Mouse (Mus musculus) stomach, embryonic 14.5 days (tissue): ENCODE measurements around the gene Tssc4. TPM values are rescaled to one million over a fixed set of nuclear protein-coding genes. Genes with fewer than 3 reads are reported as not detected.

Experiments used
- ATAC-seq: fragments of 200-750 bp; cut with Nextera tagmentation; 2 replicates; pipeline ENCODE4 v1.8.0; 2017; ENCODE audit warnings: low read depth, moderate TSS enrichment; ENCODE audit not compliant: insufficient number of reproducible peaks, insufficient read depth, low FRiP score
- H3K27ac ChIP-seq: fragments of 300-500 bp; sonication (generic); 2 replicates; pipeline ENCODE4 v1.5.1; 2014; ENCODE audit warnings: mild to moderate bottlenecking, low read length, moderate library complexity, mixed read lengths
- H3K27me3 ChIP-seq: fragments of 300-500 bp; sonication (generic); 2 replicates; pipeline ENCODE4 v1.6.1; 2014; ENCODE audit warnings: low read length, control low read depth, mixed read lengths; ENCODE audit not compliant: control insufficient read depth, insufficient read depth
- H3K36me3 ChIP-seq: fragments of 300-500 bp; sonication (generic); 2 replicates; pipeline ENCODE4 v1.6.1; 2014; ENCODE audit warnings: mild to moderate bottlenecking, control low read depth, low read length, moderate library complexity, mixed read lengths; ENCODE audit not compliant: control insufficient read depth, insufficient read depth
- H3K4me1 ChIP-seq: fragments of 300-500 bp; sonication (generic); 2 replicates; pipeline ENCODE4 v1.6.1; 2014; ENCODE audit warnings: low read length, control low read depth, mixed read lengths; ENCODE audit not compliant: control insufficient read depth, insufficient read depth
- H3K4me2 ChIP-seq: fragments of 300-500 bp; sonication (generic); replicated peaks from 2 replicates; pipeline ENCODE4 v1.6.1; 2014; ENCODE audit warnings: low read depth, low read length, control low read depth
- H3K4me3 ChIP-seq: fragments of 300-500 bp; sonication (generic); 2 replicates; pipeline ENCODE4 v1.5.1; 2014; ENCODE audit warnings: low read depth, low read length, control low read depth
- H3K9ac ChIP-seq: fragments of 300-500 bp; sonication (generic); replicated peaks from 2 replicates; pipeline ENCODE4 v1.6.1; 2014; ENCODE audit warnings: low read depth, mild to moderate bottlenecking, control low read depth, low read length, moderate library complexity, mixed read lengths
- H3K9me3 ChIP-seq: fragments of 300-500 bp; sonication (generic); 2 replicates; pipeline ENCODE4 v1.6.1; 2016; ENCODE audit warnings: low read depth, low read length, control low read depth; ENCODE audit not compliant: control insufficient read depth
- WGBS: fragments of 180-500 bp; shearing (Covaris S2); extraction: QIAGEN DNeasy Blood & Tissue Kit; methylation state at CpG from one replicate; pipeline ENCODE4 v1.1.7; 2014; 5-methylcytosine and 5-hydroxymethylcytosine counted together
- polyA plus RNA-seq: library from polyadenylated mRNA; unstranded; fragments of >200 nt; fragmentation: Nextera tagmentation; extraction: Ambion mirVana; gene quantifications from 2 replicates; pipeline ENCODE4 v1.2.1, GENCODE M21; 2014

The Tssc4 gene
- polyA plus RNA-seq, 1 experiment from 2014 or later: 61.3 TPM

DNA sequence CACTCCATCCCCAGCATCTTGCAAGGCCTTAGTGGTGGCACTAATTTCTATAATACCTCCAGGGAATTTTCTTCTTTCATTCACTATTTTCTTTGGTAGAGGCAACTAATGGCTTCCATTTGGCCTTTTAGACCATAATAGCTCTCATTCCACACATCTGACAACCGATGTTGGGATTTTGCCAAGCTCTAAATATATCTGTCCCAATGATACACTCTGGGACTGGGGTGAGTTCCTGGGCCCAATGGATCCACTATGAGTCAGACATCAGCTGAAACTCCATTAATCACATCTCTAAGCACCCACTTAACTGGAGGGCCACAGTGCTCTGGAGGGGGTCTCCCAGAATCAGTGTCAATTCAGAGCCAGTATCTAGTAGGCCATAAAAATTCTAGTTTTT, 37.2 kb upstream of the Tssc4 start:
- peaks cover 5% of the 10 kb centered on the region for H3K4me1 ChIP-seq
- WGBS: 71% methylated on average over 1 of the region's 1 CpGs
- no peak overlapping the region for H3K9ac ChIP-seq
- H3K27ac ChIP-seq: no peak overlapping the region
- H3K4me3 ChIP-seq: no peak overlapping the region
- no peak overlapping the region for H3K4me2 ChIP-seq
- no peaks in the 10 kb centered on the region for H3K27me3 ChIP-seq
- ATAC-seq: no peak
- no peaks in the 10 kb centered on the region for H3K36me3 ChIP-seq
- H3K9me3 ChIP-seq: no peaks in the 10 kb centered on the region

DNA sequence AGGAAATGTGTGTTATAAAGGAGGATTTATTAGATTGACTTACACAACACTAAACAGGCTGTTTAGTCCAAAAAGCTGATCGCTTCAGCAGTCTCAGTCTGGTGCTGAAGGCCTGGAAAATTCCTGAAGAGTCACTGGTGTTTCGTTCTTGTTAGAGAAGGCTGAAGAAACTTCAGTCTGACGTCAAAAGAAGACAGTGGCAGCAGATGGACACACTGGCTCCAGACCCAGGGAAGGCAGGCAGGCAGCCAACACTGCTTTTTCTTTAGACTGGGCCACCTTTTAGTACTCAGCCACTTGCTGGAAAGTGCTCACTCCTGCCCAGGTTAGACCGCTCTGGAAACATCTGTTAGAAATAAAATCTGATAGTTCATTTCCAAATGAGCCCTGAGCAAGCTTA, 35.5 kb upstream of the Tssc4 start:
- Histone ChIP-seq H3K4me3 (no peak overlapping the region), H3K27me3 (no peaks in the 10 kb centered on the region), H3K9me3 (no peaks in the 10 kb centered on the region), H3K36me3 (no peaks in the 10 kb centered on the region), H3K27ac (no peak overlapping the region), H3K4me1 (no peaks in the 10 kb centered on the region), H3K4me2 (no peak overlapping the region), H3K9ac (no peak overlapping the region)
- no peak for ATAC-seq
- WGBS: 87% methylated on average over 4 of the region's 4 CpGs

DNA sequence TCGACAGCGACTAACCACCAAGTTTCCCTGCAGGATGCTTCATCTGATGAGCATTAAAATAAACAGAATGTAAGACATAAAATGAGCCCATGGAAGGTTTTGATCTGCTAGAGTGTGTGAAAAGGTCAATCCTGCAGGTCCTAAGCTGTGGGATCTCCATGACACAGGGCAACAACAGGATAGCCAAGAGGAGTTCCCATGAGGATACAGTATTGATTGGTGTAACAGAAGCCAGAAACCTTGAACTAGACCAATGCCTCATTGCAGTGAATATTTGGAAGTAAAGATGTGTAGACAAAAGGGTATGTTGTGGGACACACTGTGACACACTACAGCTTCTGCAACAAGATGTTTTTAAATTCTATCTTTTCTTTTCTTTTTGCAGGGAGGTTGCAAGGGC, 34.9 kb upstream of the Tssc4 start:
- 94% methylated on average over 2 of the region's 2 CpGs for WGBS
- no peak overlapping the region for H3K9ac ChIP-seq
- H3K27me3 ChIP-seq: no peaks in the 10 kb centered on the region
- ATAC-seq: no peak
- H3K36me3 ChIP-seq: no peaks in the 10 kb centered on the region
- H3K4me3 ChIP-seq: no peak overlapping the region
- H3K4me2 ChIP-seq: no peak overlapping the region
- no peak overlapping the region for H3K27ac ChIP-seq
- no peaks in the 10 kb centered on the region for H3K4me1 ChIP-seq
- no peaks in the 10 kb centered on the region for H3K9me3 ChIP-seq

DNA sequence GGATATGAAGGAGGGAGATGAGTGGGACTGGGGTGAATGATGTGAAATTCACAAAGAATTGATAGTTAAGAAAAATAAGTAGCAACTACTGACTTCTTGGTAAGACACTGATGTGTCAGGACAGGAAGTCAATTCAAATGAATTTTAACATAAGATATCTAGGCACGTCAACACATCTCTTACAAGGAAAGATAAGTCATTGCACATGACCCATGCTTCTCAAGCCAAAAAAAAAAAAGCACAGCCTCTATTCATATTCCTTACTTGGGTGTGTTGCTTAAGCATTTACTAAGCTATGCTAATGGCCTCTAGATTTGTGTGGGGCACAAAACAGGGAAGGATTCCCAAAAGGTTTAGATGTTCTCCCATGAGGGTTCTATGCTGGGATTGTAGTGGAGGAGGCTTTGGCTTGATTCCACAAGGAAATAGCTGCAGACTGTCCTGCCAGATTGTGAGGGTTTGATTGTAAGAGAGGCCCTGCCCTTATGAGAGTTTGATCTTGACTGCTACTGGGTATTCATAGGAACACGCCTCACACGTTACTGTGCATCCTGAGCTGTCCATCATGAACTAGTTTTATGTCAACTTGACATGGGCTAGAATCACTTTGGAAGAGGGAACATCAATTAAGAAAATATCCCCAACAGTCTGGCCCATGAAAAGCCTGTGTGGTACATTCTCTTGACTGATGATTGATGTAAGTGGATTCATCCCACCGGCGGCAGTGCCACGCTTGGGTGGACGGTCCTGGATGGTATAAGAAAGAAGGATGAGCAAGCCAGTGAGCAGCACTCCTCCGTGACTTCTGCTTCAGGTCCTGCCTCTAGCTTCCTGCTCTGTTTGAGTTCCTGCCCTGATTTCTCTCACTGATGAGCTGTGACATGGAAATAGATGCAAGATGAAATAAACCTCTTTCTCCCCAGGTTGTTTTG, 34.3 kb upstream of the Tssc4 start:
- Histone ChIP-seq H3K27me3 (no peaks in the 10 kb centered on the region), H3K4me2 (no peak overlapping the region), H3K36me3 (no peaks in the 10 kb centered on the region), H3K9ac (no peak overlapping the region), H3K9me3 (no peaks in the 10 kb centered on the region), H3K4me1 (no peaks in the 10 kb centered on the region), H3K27ac (no peak overlapping the region), H3K4me3 (no peak overlapping the region)
- ATAC-seq: no peak
- 86% methylated on average over 8 of the region's 8 CpGs for WGBS

DNA sequence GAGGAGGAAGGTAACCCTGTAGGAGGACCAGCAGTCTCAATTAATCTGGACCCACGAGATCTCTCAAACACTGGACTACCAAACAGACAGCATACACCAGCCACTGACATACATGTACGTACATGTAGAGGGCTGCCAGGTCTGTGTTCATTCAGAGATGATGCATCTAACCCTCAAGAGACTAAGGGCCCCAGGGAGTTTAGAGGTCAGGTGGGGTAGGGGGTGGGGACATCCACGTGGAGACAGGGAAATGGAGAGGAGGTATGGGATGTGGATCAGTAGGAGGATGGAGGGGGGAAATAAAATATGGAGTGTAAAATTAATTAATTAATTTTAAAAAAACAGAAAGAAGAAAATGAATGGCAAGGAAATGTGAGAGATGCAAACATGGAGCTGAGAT, 32.3 kb upstream of the Tssc4 start:
- 0 out of 2 replicates have a peak, but pooled peaks cover 6% of the 10 kb centered on the region for H3K4me1 ChIP-seq
- H3K9me3 ChIP-seq: no peaks in the 10 kb centered on the region
- WGBS: 73% methylated on average over 3 of the region's 3 CpGs

DNA sequence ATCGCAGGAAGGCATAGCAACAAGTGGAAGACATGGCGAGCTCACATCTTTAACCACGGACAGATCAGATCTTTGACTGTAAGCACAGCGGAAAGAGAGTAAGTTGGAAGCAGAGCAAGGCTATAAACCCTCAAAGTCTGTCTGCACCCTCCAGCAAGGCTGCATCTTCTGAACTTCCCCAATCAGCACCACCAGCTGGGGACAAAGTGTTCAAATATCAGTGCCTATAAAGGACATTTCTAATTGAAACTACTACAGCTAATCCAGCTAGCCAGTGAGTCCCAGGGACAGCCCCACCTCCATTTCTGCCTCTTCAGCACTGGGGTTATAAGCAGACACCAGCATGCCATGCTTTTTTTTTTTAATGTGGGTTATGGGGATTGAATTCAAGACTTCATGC, 31.7 kb upstream of the Tssc4 start:
- Histone ChIP-seq H3K4me1 (peaks cover 7% of the 10 kb centered on the region; the same call in 1 of the 2 replicates), H3K27me3 (no peaks in the 10 kb centered on the region), H3K4me3 (no peak overlapping the region), H3K27ac (no peak overlapping the region), H3K4me2 (no peak overlapping the region), H3K36me3 (no peaks in the 10 kb centered on the region), H3K9ac (no peak overlapping the region), H3K9me3 (no peaks in the 10 kb centered on the region)
- 92% methylated on average over 4 of the region's 4 CpGs for WGBS
- no peak for ATAC-seq

More for the DNA sequence above, 32.3 kb upstream of the Tssc4 start:
- Histone ChIP-seq H3K4me2 (no peak overlapping the region), H3K9ac (no peak overlapping the region), H3K27me3 (no peaks in the 10 kb centered on the region), H3K36me3 (no peaks in the 10 kb centered on the region), H3K27ac (no peak overlapping the region), H3K4me3 (no peak overlapping the region)
- no peak for ATAC-seq

DNA sequence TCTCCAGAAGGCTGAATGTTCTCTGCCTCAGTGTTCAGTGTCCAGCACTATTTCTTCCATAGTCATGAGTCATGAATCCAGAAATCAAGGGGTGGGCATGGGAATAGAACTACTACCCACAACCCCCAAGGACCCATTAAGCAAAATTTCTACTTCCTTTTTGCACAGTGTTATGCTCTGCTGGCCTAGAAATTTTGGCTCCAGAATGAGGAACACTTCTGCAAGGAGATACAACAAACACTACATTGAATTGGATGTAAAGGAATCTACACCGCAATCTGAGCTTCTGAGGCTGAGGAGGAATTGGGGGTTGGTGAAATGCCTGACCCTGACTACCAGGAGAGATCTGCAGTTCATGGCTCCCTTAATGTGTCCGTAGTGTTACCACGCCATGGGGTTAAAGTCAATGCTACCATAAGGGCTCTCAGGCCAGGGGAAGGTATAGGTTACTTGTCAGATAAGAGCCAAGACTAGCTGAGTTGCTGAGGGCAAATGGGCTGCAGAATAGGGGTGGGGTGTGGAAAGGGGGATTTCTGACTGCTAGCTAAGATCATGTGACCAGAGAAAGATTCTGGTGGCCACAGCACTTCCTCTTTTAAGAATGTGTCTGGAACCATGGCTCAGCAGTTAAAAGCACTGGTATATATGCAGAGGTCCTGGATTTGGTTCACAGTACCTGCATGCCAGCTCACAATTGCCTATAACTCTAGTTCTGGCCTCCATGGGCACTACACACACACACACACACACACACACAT, 30.7 kb upstream of the Tssc4 start:
- no peak overlapping the region for H3K27ac ChIP-seq
- peaks cover 9% of the 10 kb centered on the region; the same call in 1 of the 2 replicates for H3K4me1 ChIP-seq
- H3K9me3 ChIP-seq: no peaks in the 10 kb centered on the region
- ATAC-seq: no peak
- 94% methylated on average over 3 of the region's 3 CpGs for WGBS
- H3K27me3 ChIP-seq: no peaks in the 10 kb centered on the region
- H3K36me3 ChIP-seq: no peaks in the 10 kb centered on the region
- H3K4me3 ChIP-seq: no peak overlapping the region
- H3K4me2 ChIP-seq: no peak overlapping the region
- no peak overlapping the region for H3K9ac ChIP-seq

DNA sequence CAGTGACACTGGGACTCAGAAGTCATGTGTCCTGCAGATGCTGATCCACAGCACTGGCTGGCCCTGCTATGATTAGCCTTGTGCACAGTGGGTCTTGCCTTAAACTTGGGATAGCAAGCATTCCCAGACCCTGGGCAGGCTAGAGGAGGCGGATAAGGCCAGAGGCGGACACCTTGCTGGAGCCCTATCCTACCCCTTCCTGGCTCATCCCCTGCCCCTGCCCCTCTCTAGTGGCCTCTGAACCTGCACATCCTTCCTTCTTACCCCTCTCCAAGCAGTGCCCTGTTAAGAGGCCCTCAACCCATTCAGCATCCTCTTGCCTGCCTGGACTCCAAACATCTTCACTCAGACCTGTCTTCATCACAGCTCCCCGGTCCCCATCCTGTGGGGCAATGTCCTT, 28.5 kb upstream of the Tssc4 start:
- H3K4me1 ChIP-seq: peaks cover 9% of the 10 kb centered on the region; the same call in 1 of the 2 replicates
- no peak for ATAC-seq
- no peaks in the 10 kb centered on the region for H3K36me3 ChIP-seq
- H3K27me3 ChIP-seq: no peaks in the 10 kb centered on the region
- no peak overlapping the region for H3K27ac ChIP-seq
- no peak overlapping the region for H3K4me2 ChIP-seq
- H3K4me3 ChIP-seq: no peak overlapping the region
- 98% methylated on average over 3 of the region's 3 CpGs for WGBS
- H3K9ac ChIP-seq: no peak overlapping the region
- H3K9me3 ChIP-seq: 0 out of 2 replicates have a peak, but pooled peaks cover 3% of the 10 kb centered on the region
